Mouse (Mus musculus) spleen, adult 2 months (tissue): Measurements from ENCODE around the gene Thap2. TPM values are rescaled to one million over a fixed set of nuclear protein-coding genes. Genes with fewer than 3 reads are reported as not detected.

ENCODE experiments used
- DNase-seq, 2 experiments: peaks; one replicate each; pipeline versions ENCODE4 v3.0.0 to v3.0.0-alpha.2; 2012 to 2021; ENCODE audit warnings: low spot score in 2 of 2, low read depth in 1 of 2
- H3K27ac ChIP-seq: fragments of 200-500 bp; 2 replicates; pipeline ENCODE4 v1.5.1; 2012; ENCODE audit warnings: low read length, inconsistent platforms; ENCODE audit not compliant: insufficient read depth
- H3K27me3 ChIP-seq: fragments of 200-500 bp; 2 replicates; pipeline ENCODE4 v1.6.1; 2012; ENCODE audit warnings: mild to moderate bottlenecking, moderate library complexity, low read length, inconsistent platforms; ENCODE audit not compliant: control insufficient read depth, insufficient read depth
- H3K36me3 ChIP-seq: fragments of 200-500 bp; 2 replicates; pipeline ENCODE4 v1.6.1; 2012; ENCODE audit warnings: mild to moderate bottlenecking, low read length, inconsistent platforms; ENCODE audit not compliant: control insufficient read depth, insufficient read depth
- H3K4me1 ChIP-seq: fragments of 200-500 bp; 2 replicates; pipeline ENCODE4 v1.6.1; 2011; ENCODE audit warnings: inconsistent platforms; ENCODE audit not compliant: control insufficient read depth, insufficient read depth, insufficient read length
- H3K4me3 ChIP-seq: fragments of 200-500 bp; 2 replicates; pipeline ENCODE4 v1.5.1; 2011; ENCODE audit warnings: mild to moderate bottlenecking, inconsistent platforms; ENCODE audit not compliant: insufficient read depth, insufficient read length; ENCODE audit errors: extremely low read depth
- CTCF ChIP-seq: fragments of 200-500 bp; IDR thresholded peaks from 2 replicates; pipeline ENCODE4 v1.5.1; 2011; ENCODE audit warnings: mild to moderate bottlenecking, inconsistent platforms; ENCODE audit not compliant: insufficient read depth, insufficient read length, insufficient replicate concordance; ENCODE audit errors: extremely low read depth
- POLR2A ChIP-seq: fragments of 200-500 bp; IDR thresholded peaks from 2 replicates; pipeline ENCODE4 v1.6.1; 2011; ENCODE audit warnings: low read depth, low read length, inconsistent platforms
- WGBS: fragments of 180-500 bp; shearing (Covaris S2); methylation state at CpG from one replicate; pipeline ENCODE4 v1.1.7; 2018; 5-methylcytosine and 5-hydroxymethylcytosine counted together
- polyA plus RNA-seq: library from polyadenylated mRNA; depleted of rRNA; stranded (reverse); fragments of >200 nt; gene quantifications from 2 replicates; pipeline ENCODE4 v1.2.3, GENCODE M21; 2012; rRNA removed

Thap2 gene
- polyA plus RNA-seq, 1 experiment = 3.6 TPM

GRCm38 (mm10) chr10:115329010-115329530 is 55.2 kb downstream of the Thap2 start:
- Histone ChIP-seq H3K4me1 (no peaks in the 10 kb centered on the region), H3K36me3 (no peaks in the 10 kb centered on the region), H3K27ac (no peak overlapping the region), H3K27me3 (no peaks in the 10 kb centered on the region), H3K4me3 (no peak overlapping the region)
- no peak for TF ChIP-seq POLR2A
- TF ChIP-seq CTCF = no peak
- 66% methylated on average over 3 of the region's 3 CpGs for WGBS
- DNase-seq = no peak

GRCm38 (mm10) chr10:115328514-115328913 is 55.7 kb downstream of the Thap2 start:
- H3K27me3 ChIP-seq = no peaks in the 10 kb centered on the region
- H3K36me3 ChIP-seq = no peaks in the 10 kb centered on the region
- H3K27ac ChIP-seq = no peak overlapping the region

GRCm38 (mm10) chr10:115323295-115323694 is 60.9 kb downstream of the Thap2 start:
- 10% methylated on average over 6 of the region's 6 CpGs for WGBS
- Histone ChIP-seq H3K4me3 (no peak overlapping the region), H3K27me3 (no peaks in the 10 kb centered on the region), H3K36me3 (no peaks in the 10 kb centered on the region), H3K4me1 (no peaks in the 10 kb centered on the region), H3K27ac (no peak overlapping the region)
- TF ChIP-seq CTCF (peak; percentile 67; the same call in 1 of the 2 replicates), POLR2A (no peak)
- peak; percentile 46 to 70 for DNase-seq

More at GRCm38 (mm10) chr10:115328514-115328913, 55.7 kb downstream of the Thap2 start:
- Histone ChIP-seq H3K4me3 (no peak overlapping the region), H3K4me1 (no peaks in the 10 kb centered on the region)
- no peak for TF ChIP-seq CTCF
- TF ChIP-seq POLR2A = no peak
- 16% methylated on average over 6 of the region's 6 CpGs for WGBS
- DNase-seq = no peak

GRCm38 (mm10) chr10:115321317-115322035 is 62.8 kb downstream of the Thap2 start:
- TF ChIP-seq CTCF = no peak
- TF ChIP-seq POLR2A = no peak
- H3K27ac ChIP-seq = no peak overlapping the region
- DNase-seq = no peak

More at GRCm38 (mm10) chr10:115321317-115322035, 62.8 kb downstream of the Thap2 start:
- Histone ChIP-seq H3K27me3 (no peaks in the 10 kb centered on the region), H3K36me3 (no peaks in the 10 kb centered on the region), H3K4me3 (no peak overlapping the region), H3K4me1 (no peaks in the 10 kb centered on the region)
- WGBS = 58% methylated on average over 5 of the region's 5 CpGs

Other genes with a start within 250 kb of the Thap2 start
- gene Tph2, start 199.4 kb downstream of the Thap2 start, polyA plus RNA-seq = 0.05 TPM in 1 of 2 replicates, not detected in the other
- 3.0 and 3.1 TPM in 2 replicates for gene Tbc1d15, start 133.0 kb downstream of the Thap2 start, polyA plus RNA-seq
- gene Rab21, start 68.8 kb downstream of the Thap2 start, polyA plus RNA-seq = 26.5 and 48.5 TPM in 2 replicates
- 9.5 and 10.4 TPM in 2 replicates for gene Tmem19, start 21.9 kb downstream of the Thap2 start, polyA plus RNA-seq
- gene Zfc3h1, start 516 bp upstream of the Thap2 start, polyA plus RNA-seq = 11.2 and 12.5 TPM in 2 replicates
- gene A930009A15Rik, start 185.5 kb upstream of the Thap2 start, polyA plus RNA-seq = 0.21 and 0.26 TPM in 2 replicates
- gene Lgr5, start 203.3 kb upstream of the Thap2 start, polyA plus RNA-seq = 0.12 and 0.16 TPM in 2 replicates